Mouse (Mus musculus) limb, embryonic 12.5 days (tissue): ENCODE data around the gene Ypel1. TPM values are rescaled to one million over a fixed set of nuclear protein-coding genes. Genes with fewer than 3 reads are reported as not detected.
A peak's percentile ranks its signal among the peaks of the same experiment; 100 is the strongest.

Source experiments
- ATAC-seq: fragments of 200-750 bp; cut with Nextera tagmentation; 2 replicates; pipeline ENCODE4 v1.8.0; 2017; ENCODE audit warnings: low read depth, moderate TSS enrichment; ENCODE audit not compliant: insufficient number of reproducible peaks, insufficient read depth, low FRiP score, low TSS enrichment
- H3K27ac ChIP-seq: fragments of 300-500 bp; sonication (generic); 2 replicates; pipeline ENCODE4 v1.5.1; 2016; ENCODE audit warnings: mild to moderate bottlenecking, moderate library complexity
- H3K27me3 ChIP-seq: fragments of 300-500 bp; sonication (generic); 2 replicates; pipeline ENCODE4 v1.6.1; 2016; ENCODE audit warnings: mild to moderate bottlenecking, moderate library complexity
- H3K36me3 ChIP-seq: fragments of 300-500 bp; sonication (generic); 2 replicates; pipeline ENCODE4 v1.6.1; 2016; ENCODE audit warnings: mild to moderate bottlenecking, moderate library complexity
- H3K4me1 ChIP-seq: fragments of 300-500 bp; sonication (generic); replicated peaks from 2 replicates; pipeline ENCODE4 v1.6.1; 2016
- H3K4me2 ChIP-seq: fragments of 300-500 bp; sonication (generic); 2 replicates; pipeline ENCODE4 v1.6.1; 2016; ENCODE audit warnings: mild to moderate bottlenecking, moderate library complexity
- H3K4me3 ChIP-seq: fragments of 300-500 bp; sonication (generic); replicated peaks from 2 replicates; pipeline ENCODE4 v1.5.1; 2016; ENCODE audit warnings: mild to moderate bottlenecking
- H3K9ac ChIP-seq: fragments of 300-500 bp; sonication (generic); replicated peaks from 2 replicates; pipeline ENCODE4 v1.6.1; 2016; ENCODE audit warnings: mild to moderate bottlenecking, moderate library complexity
- H3K9me3 ChIP-seq: fragments of 300-500 bp; sonication (generic); 2 replicates; pipeline ENCODE4 v1.6.1; 2016; ENCODE audit warnings: mild to moderate bottlenecking, moderate library complexity
- WGBS: fragments of 180-500 bp; shearing (Covaris S2); methylation state at CpG from one replicate; pipeline ENCODE4 v1.1.7; 2016; 5-methylcytosine and 5-hydroxymethylcytosine counted together
- polyA plus RNA-seq: library from polyadenylated mRNA; unstranded; fragments of >200 nt; fragmentation: Nextera tagmentation; extraction: Ambion mirVana; gene quantifications from 2 replicates; pipeline ENCODE4 v1.2.1, GENCODE M21; 2016

Ypel1 gene
- polyA plus RNA-seq, result 83.2 and 85.9 TPM in 2 replicates

DNA sequence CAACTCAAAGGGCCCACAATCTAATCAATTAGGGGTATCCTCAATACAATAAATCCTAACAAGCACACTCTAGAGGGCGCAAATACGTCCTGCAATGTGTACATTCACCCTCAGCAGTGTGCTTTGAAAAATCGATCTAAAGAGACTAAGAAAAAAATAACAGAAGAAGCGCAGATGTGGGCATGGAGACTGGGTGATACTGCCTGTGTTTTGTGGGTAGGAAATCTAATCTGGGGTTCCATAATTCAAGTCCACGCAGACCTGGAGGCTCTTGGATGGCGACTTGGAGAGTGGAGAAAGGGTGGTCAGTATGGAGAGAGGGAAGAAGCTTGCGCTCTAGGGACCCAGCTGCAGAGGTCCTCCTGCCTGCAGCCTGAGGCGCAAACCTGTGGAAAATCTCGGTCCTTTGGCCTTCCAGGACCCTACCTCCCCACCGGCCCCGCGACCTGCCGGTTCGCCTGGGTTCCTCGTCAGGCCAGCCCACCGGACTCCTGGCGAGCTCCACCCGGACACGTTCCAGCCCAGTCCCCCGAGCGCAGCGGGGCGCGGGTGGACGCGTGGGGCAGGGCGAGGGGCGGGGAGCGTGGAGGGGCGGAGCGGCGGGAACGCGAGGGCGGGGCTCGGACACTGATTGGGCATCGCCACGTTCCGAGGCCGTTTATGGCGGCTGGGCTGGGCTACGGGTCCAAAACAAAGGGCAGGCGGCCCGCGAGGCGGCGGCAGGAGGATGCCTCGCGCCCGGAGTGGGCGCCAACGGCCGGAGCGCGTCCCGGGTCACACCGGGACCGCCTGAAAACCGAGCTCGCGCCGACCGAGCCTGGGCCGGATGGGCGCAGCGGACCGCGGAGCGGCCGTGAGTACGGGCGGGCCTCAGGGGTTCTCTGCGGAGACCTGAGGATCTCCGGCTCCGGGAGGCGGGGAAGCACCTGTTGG lies at the start of gene Ypel1:
Gene Ypel1 (plus strand): TSS at position 186 of the 933 bp plus-strand sequence.
- Histone ChIP-seq H3K9ac (peak within 1 kb of the TSS; percentile 93), H3K4me3 (peak within 1 kb of the TSS; percentile 80), H3K4me2 (peak within 1 kb of the TSS; percentile 66), H3K9me3 (no peaks in the 10 kb centered on the region), H3K4me1 (peaks cover 8% of the 10 kb centered on the region), H3K36me3 (peaks cover 16% of the 10 kb centered on the region), H3K27me3 (no peaks in the 10 kb centered on the region), H3K27ac (peak within 1 kb of the TSS; percentile 90)
- ATAC-seq, result peak; percentile 93
- under 1% methylated on average over 73 of the region's 76 CpGs for WGBS

GRCm38 (mm10) chr16:17024469-17025148 lies 44.9 kb upstream of the Ypel1 start:
- Histone ChIP-seq H3K9me3 (no peaks in the 10 kb centered on the region), H3K4me3 (no peak overlapping the region), H3K36me3 (peaks cover 83% of the 10 kb centered on the region), H3K4me1 (no peaks in the 10 kb centered on the region), H3K9ac (no peak overlapping the region), H3K4me2 (no peak overlapping the region), H3K27ac (no peak overlapping the region), H3K27me3 (no peaks in the 10 kb centered on the region)
- 98% methylated on average over 3 of the region's 3 CpGs for WGBS
- no peak for ATAC-seq

- peaks cover 74% of the 10 kb centered on the region for H3K36me3 ChIP-seq
- ATAC-seq, result no peak
Observed at GRCm38 (mm10) chr16:17029971-17030695, 39.4 kb upstream of the Ypel1 start.

GRCm38 (mm10) chr16:17033754-17034153 lies 35.7 kb upstream of the Ypel1 start:
- H3K27me3 ChIP-seq, result no peaks in the 10 kb centered on the region
- WGBS, result 90% methylated on average over 2 of the region's 2 CpGs
- H3K27ac ChIP-seq, result no peak overlapping the region
- ATAC-seq, result no peak
- no peaks in the 10 kb centered on the region for H3K9me3 ChIP-seq
- no peak overlapping the region for H3K4me3 ChIP-seq
- H3K9ac ChIP-seq, result no peak overlapping the region
- H3K36me3 ChIP-seq, result peaks cover 76% of the 10 kb centered on the region
- H3K4me2 ChIP-seq, result no peak overlapping the region
- no peaks in the 10 kb centered on the region for H3K4me1 ChIP-seq

More at GRCm38 (mm10) chr16:17029971-17030695, 39.4 kb upstream of the Ypel1 start:
- WGBS, result 91% methylated on average over 4 of the region's 4 CpGs
- Histone ChIP-seq H3K9ac (no peak overlapping the region), H3K27me3 (no peaks in the 10 kb centered on the region), H3K27ac (no peak overlapping the region), H3K4me3 (no peak overlapping the region), H3K4me1 (no peaks in the 10 kb centered on the region), H3K9me3 (no peaks in the 10 kb centered on the region), H3K4me2 (no peak overlapping the region)

GRCm38 (mm10) chr16:17040716-17041115 lies 28.8 kb upstream of the Ypel1 start:
- H3K4me1 ChIP-seq, result no peaks in the 10 kb centered on the region
- peaks cover 95% of the 10 kb centered on the region for H3K36me3 ChIP-seq
- H3K9me3 ChIP-seq, result no peaks in the 10 kb centered on the region
- over 99% methylated on average over 3 of the region's 3 CpGs for WGBS
- H3K9ac ChIP-seq, result no peak overlapping the region
- H3K27ac ChIP-seq, result no peak overlapping the region
- H3K4me2 ChIP-seq, result no peak overlapping the region
- no peak overlapping the region for H3K4me3 ChIP-seq
- H3K27me3 ChIP-seq, result no peaks in the 10 kb centered on the region
- no peak for ATAC-seq

- Histone ChIP-seq H3K4me3 (no peak overlapping the region), H3K4me2 (no peak overlapping the region), H3K27ac (no peak overlapping the region), H3K9me3 (no peaks in the 10 kb centered on the region), H3K27me3 (no peaks in the 10 kb centered on the region), H3K4me1 (no peaks in the 10 kb centered on the region), H3K9ac (no peak overlapping the region), H3K36me3 (peaks cover 92% of the 10 kb centered on the region)
- no peak for ATAC-seq
- 98% methylated on average over 1 of the region's 1 CpGs for WGBS
Observed at GRCm38 (mm10) chr16:17041417-17041816, 28.1 kb upstream of the Ypel1 start.

- H3K4me1 ChIP-seq, result no peaks in the 10 kb centered on the region
- peaks cover 86% of the 10 kb centered on the region for H3K36me3 ChIP-seq
- no peaks in the 10 kb centered on the region for H3K9me3 ChIP-seq
- ATAC-seq, result no peak
- H3K9ac ChIP-seq, result no peak overlapping the region
- H3K4me2 ChIP-seq, result no peak overlapping the region
- no peak overlapping the region for H3K4me3 ChIP-seq
- WGBS, result 84% methylated on average over 3 of the region's 3 CpGs
- H3K27me3 ChIP-seq, result no peaks in the 10 kb centered on the region
- H3K27ac ChIP-seq, result no peak overlapping the region
Observed at GRCm38 (mm10) chr16:17044320-17044719, 25.2 kb upstream of the Ypel1 start.

- H3K4me1 ChIP-seq, result no peaks in the 10 kb centered on the region
- no peaks in the 10 kb centered on the region for H3K27me3 ChIP-seq
- no peak for ATAC-seq
- WGBS, result 81% methylated on average over 3 of the region's 3 CpGs
- H3K9ac ChIP-seq, result no peak overlapping the region
- no peak overlapping the region for H3K4me2 ChIP-seq
- H3K9me3 ChIP-seq, result no peaks in the 10 kb centered on the region
- H3K27ac ChIP-seq, result no peak overlapping the region
- H3K36me3 ChIP-seq, result peaks cover 82% of the 10 kb centered on the region
- no peak overlapping the region for H3K4me3 ChIP-seq
Observed at GRCm38 (mm10) chr16:17045287-17045686, 24.2 kb upstream of the Ypel1 start.

DNA sequence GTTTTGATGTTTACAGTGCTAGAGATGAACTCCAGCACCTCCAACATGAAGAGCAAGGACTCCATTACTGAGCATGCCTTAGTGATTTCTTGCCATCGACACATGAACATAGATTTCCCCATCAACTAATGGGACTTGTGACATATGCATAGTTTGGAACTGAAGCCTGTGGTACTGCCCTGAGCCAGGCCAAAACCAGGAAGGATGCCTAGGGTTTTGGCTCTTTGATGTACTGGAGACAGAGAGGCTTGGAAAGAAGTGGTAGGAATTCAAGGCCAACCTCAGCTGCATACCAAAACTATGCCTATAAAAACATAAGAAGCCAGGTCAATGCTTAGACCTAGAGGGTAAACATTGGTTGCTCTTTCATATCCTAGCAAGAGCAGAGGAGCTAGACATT lies 19.6 kb upstream of the Ypel1 start:
- Histone ChIP-seq H3K4me3 (no peak overlapping the region), H3K4me2 (no peak overlapping the region), H3K27me3 (no peaks in the 10 kb centered on the region), H3K27ac (no peak overlapping the region), H3K9me3 (no peaks in the 10 kb centered on the region), H3K9ac (no peak overlapping the region), H3K36me3 (peaks cover 36% of the 10 kb centered on the region), H3K4me1 (no peaks in the 10 kb centered on the region)
- ATAC-seq, result no peak
- WGBS, result 88% methylated on average over 1 of the region's 1 CpGs

- peak; percentile 12; the same call in 1 of the 2 replicates for ATAC-seq
Observed at GRCm38 (mm10) chr16:17052087-17052486, 17.4 kb upstream of the Ypel1 start.

GRCm38 (mm10) chr16:17053903-17054302 lies 15.6 kb upstream of the Ypel1 start:
- H3K9ac ChIP-seq, result no peak overlapping the region
- no peak for ATAC-seq
- H3K36me3 ChIP-seq, result peaks cover 6% of the 10 kb centered on the region
- H3K27me3 ChIP-seq, result no peaks in the 10 kb centered on the region
- H3K4me3 ChIP-seq, result no peak overlapping the region
- 70% methylated on average over 3 of the region's 3 CpGs for WGBS
- no peaks in the 10 kb centered on the region for H3K4me1 ChIP-seq
- no peak overlapping the region for H3K4me2 ChIP-seq
- no peak overlapping the region for H3K27ac ChIP-seq
- H3K9me3 ChIP-seq, result no peaks in the 10 kb centered on the region

More at GRCm38 (mm10) chr16:17052087-17052486, 17.4 kb upstream of the Ypel1 start:
- H3K4me2 ChIP-seq, result no peak overlapping the region
- no peaks in the 10 kb centered on the region for H3K9me3 ChIP-seq
- no peaks in the 10 kb centered on the region for H3K27me3 ChIP-seq
- no peaks in the 10 kb centered on the region for H3K4me1 ChIP-seq
- peaks cover 22% of the 10 kb centered on the region for H3K36me3 ChIP-seq
- no peak overlapping the region for H3K4me3 ChIP-seq
- H3K9ac ChIP-seq, result no peak overlapping the region
- WGBS, result 75% methylated on average over 7 of the region's 7 CpGs
- H3K27ac ChIP-seq, result no peak overlapping the region
